31 mouse cellular contexts compared by ENCODE assay signal in the genomic region with DNA sequence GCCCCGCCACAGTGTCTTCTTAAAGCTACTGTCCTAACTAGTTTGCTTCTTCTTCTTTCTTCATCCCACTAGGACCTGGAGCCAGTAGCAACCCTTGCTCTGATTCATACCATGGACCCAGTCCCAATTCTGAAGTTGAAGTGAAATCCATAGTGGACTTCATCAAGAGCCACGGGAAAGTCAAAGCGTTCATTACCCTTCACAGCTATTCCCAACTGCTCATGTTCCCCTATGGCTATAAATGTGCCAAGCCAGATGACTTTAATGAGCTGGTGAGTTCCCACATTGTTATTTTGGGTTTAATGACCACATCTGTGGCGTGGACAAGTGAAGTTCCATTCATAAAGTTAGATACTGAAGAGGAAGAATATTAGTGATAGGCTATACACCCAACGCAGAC. TPM values are rescaled to one million over a fixed set of nuclear protein-coding genes. Genes with fewer than 3 reads are reported as not detected.
A peak's percentile ranks its signal among the peaks of the same experiment; 100 is the strongest.
DNase-seq lines count a peak whose midpoint lies in the region; ATAC-seq and TF ChIP-seq lines count a peak whose summit lies in the region.
"Had no signal": no experiment of that assay in that cellular context is flagged by ENCODE, and none has a peak within 500 bp of the region (broad histone marks: within the 10 kb centered on the region; RNA-seq: fewer than 3 reads in every experiment).

No protein-coding gene starts in this region.

- H3K9ac ChIP-seq in forebrain, embryonic 12.5 days = no peak overlapping the region
- H3K9ac ChIP-seq in lung, embryonic 14.5 days = no peak overlapping the region
- H3K9ac ChIP-seq: forebrain, postnatal 0 days had no signal

- H3K9me3 ChIP-seq in forebrain, embryonic 10.5 days = peaks cover 8% of the 10 kb centered on the region
- no peaks in the 10 kb centered on the region for H3K9me3 ChIP-seq in forebrain, embryonic 12.5 days
- no peaks in the 10 kb centered on the region for H3K9me3 ChIP-seq in lung, embryonic 14.5 days (ENCODE audit: low read depth, low read length)

- no peaks in the 10 kb centered on the region for H3K27me3 ChIP-seq in forebrain, embryonic 10.5 days (ENCODE audit: poor library complexity, severe bottlenecking)
- H3K27me3 ChIP-seq in forebrain, embryonic 12.5 days = no peaks in the 10 kb centered on the region
- H3K27me3 ChIP-seq in lung, embryonic 14.5 days (ENCODE audit: insufficient read depth, low read length) = no peaks in the 10 kb centered on the region

- no peak overlapping the region for H3K4me2 ChIP-seq in forebrain, embryonic 12.5 days
- no peak overlapping the region for H3K4me2 ChIP-seq in lung, embryonic 14.5 days

- H3K4me3 ChIP-seq in forebrain, embryonic 10.5 days = no peak overlapping the region
- no peak overlapping the region for H3K4me3 ChIP-seq in forebrain, embryonic 12.5 days (replicated peaks)
- no peak overlapping the region for H3K4me3 ChIP-seq in lung, embryonic 14.5 days (ENCODE audit: low read depth, low read length)
- H3K4me3 ChIP-seq in layer of hippocampus, adult 2 months = no peak overlapping the region
- H3K4me3 ChIP-seq in gastrocnemius, adult 2 months = no peak overlapping the region

- no peak for DNase-seq in forebrain, embryonic 10.5 days (ENCODE audit: extremely low spot score, low spot score)
- DNase-seq in lung, embryonic 14.5 days = no peak
- DNase-seq in lung, postnatal 4 days = no peak
- peak; percentile 59 for DNase-seq in forelimb bud, embryonic 11.5 days (ENCODE audit: low read depth, low spot score)
- DNase-seq in cerebellum, postnatal 4 days (ENCODE audit: low spot score in 2 of 2) = no peak
- no peak for DNase-seq in layer of hippocampus, adult 2 months (ENCODE audit: low spot score in 2 of 2)
- no peak for DNase-seq in gastrocnemius, adult 2 months
- DNase-seq: cerebellum, adult 18-20 months; cerebellum, postnatal 25 days; forebrain, postnatal 0 days; heart, postnatal 36 days; kidney, adult 18-20 months; kidney, postnatal 14 days; liver; lung, postnatal 10 days; retina, postnatal 1 day; right cerebral cortex, postnatal 4 days had no signal

- peak overlapping the region; percentile 92; the same call in 1 of the 2 replicates for H3K27ac ChIP-seq in forebrain, embryonic 10.5 days
- no peak overlapping the region for H3K27ac ChIP-seq in forebrain, embryonic 12.5 days
- H3K27ac ChIP-seq in lung, embryonic 14.5 days (ENCODE audit: low read depth) = 0 out of 2 replicates have a peak overlapping the region, but pooled peaks have one; percentile 26
- H3K27ac ChIP-seq in layer of hippocampus, adult 2 months = no peak overlapping the region
- H3K27ac ChIP-seq in gastrocnemius, adult 2 months = no peak overlapping the region
- H3K27ac ChIP-seq: stomach, postnatal 0 days had no signal

- intact Hi-C loops in gastrocnemius, adult 2 months (cut with DNase I) = no loop called here

- H3K4me1 ChIP-seq in forebrain, embryonic 10.5 days = peaks cover 54% of the 10 kb centered on the region
- peaks cover 38% of the 10 kb centered on the region for H3K4me1 ChIP-seq in forebrain, embryonic 12.5 days
- H3K4me1 ChIP-seq in lung, embryonic 14.5 days (ENCODE audit: insufficient read depth) = peaks cover 12% of the 10 kb centered on the region

- no peak for TF ChIP-seq CTCF in lung, embryonic 14.5 days (IDR thresholded peaks at IDR 0.05; ENCODE audit: low read depth)
- no peak for TF ChIP-seq CTCF in layer of hippocampus, adult 2 months (conservative IDR thresholded peaks at IDR 0.05)
- no peak for TF ChIP-seq CTCF in gastrocnemius, adult 2 months (IDR thresholded peaks at IDR 0.05)

- no peak for ATAC-seq in forebrain, embryonic 12.5 days (ENCODE audit: low FRiP score)
- ATAC-seq in lung, embryonic 14.5 days (ENCODE audit: insufficient read depth) = no peak
- ATAC-seq: activated CD4-positive, CD25-positive, alpha-beta regulatory T cell, adult 4 months; forebrain, postnatal 0 days; hindbrain, embryonic 16.5 days; midbrain, embryonic 16.5 days had no signal

- WGBS in forebrain, embryonic 10.5 days = 91% methylated on average over 5 of the region's 5 CpGs
- 88% methylated on average over 5 of the region's 5 CpGs for WGBS in forebrain, embryonic 12.5 days
- WGBS in lung, embryonic 14.5 days = 88% methylated on average over 5 of the region's 5 CpGs

- H3K36me3 ChIP-seq in forebrain, embryonic 10.5 days (replicated peaks) = peaks cover 5% of the 10 kb centered on the region; the same call in 1 of the 2 replicates
- no peaks in the 10 kb centered on the region for H3K36me3 ChIP-seq in forebrain, embryonic 12.5 days (replicated peaks)
- H3K36me3 ChIP-seq in lung, embryonic 14.5 days (ENCODE audit: insufficient read depth) = no peaks in the 10 kb centered on the region

RNA-seq across cellular contexts. Expression of a gene that starts 12.7 kb away (rescaled TPM):
- polyA plus RNA-seq in forebrain, embryonic 10.5 days (2016; fragmentation: Nextera tagmentation; extraction: Ambion mirVana) = 11.9 and 15.6 TPM in 2 replicates
- 4.6 and 7.0 TPM in 2 replicates for polyA plus RNA-seq in forebrain, embryonic 12.5 days (2016; fragmentation: Nextera tagmentation; extraction: Ambion mirVana)
- 7.2 and 7.8 TPM in 2 replicates for polyA plus RNA-seq in lung, embryonic 14.5 days (2014; fragmentation: Nextera tagmentation; extraction: Ambion mirVana)
- under 1 TPM in 1 of 2 experiments, not detected in 1; 0.64 TPM for total RNA-seq in layer of hippocampus, adult 2 months (2021)
- total RNA-seq in gastrocnemius, adult 2 months (2021) = not detected
- total RNA-seq: gastrocnemius, adult 18-20 months; heart, postnatal 36 days had no signal

RNA-seq across cellular contexts. Expression of a gene that starts 14.1 kb away (rescaled TPM):
- 2.9 and 3.4 TPM in 2 replicates for polyA plus RNA-seq in forebrain, embryonic 10.5 days (2016; fragmentation: Nextera tagmentation; extraction: Ambion mirVana)
- polyA plus RNA-seq in forebrain, embryonic 12.5 days (2016; fragmentation: Nextera tagmentation; extraction: Ambion mirVana) = 4.7 and 5.2 TPM in 2 replicates
- 0.07 and 0.14 TPM in 2 replicates for polyA plus RNA-seq in lung, embryonic 14.5 days (2014; fragmentation: Nextera tagmentation; extraction: Ambion mirVana)
- total RNA-seq in layer of hippocampus, adult 2 months (2021) = not detected
- not detected for total RNA-seq in gastrocnemius, adult 2 months (2021)
- total RNA-seq: ES-E14; gastrocnemius, adult 18-20 months; granulocyte monocyte progenitor cell, adult 5-6 weeks; heart, postnatal 36 days; megakaryocyte, adult 5-6 weeks had no signal
- polyA plus RNA-seq: thymus, postnatal 0 days had no signal

RNA-seq across cellular contexts. Expression of a gene that starts 44.4 kb away (rescaled TPM):
- polyA plus RNA-seq in forebrain, embryonic 10.5 days (2016; fragmentation: Nextera tagmentation; extraction: Ambion mirVana) = 0.16 and 0.34 TPM in 2 replicates
- 0.29 and 0.42 TPM in 2 replicates for polyA plus RNA-seq in forebrain, embryonic 12.5 days (2016; fragmentation: Nextera tagmentation; extraction: Ambion mirVana)
- polyA plus RNA-seq in lung, embryonic 14.5 days (2014; fragmentation: Nextera tagmentation; extraction: Ambion mirVana) = 0.16 and 0.49 TPM in 2 replicates
- total RNA-seq in layer of hippocampus, adult 2 months (2021) = 1 to 10 TPM in 1 of 2 experiments, under 1 TPM in 1; 0.32 to 1.3 TPM
- total RNA-seq in gastrocnemius, adult 2 months (2021) = under 1 TPM; 0.18 to 0.20 TPM
- total RNA-seq: gastrocnemius, adult 18-20 months had no signal
- polyA plus RNA-seq: activated CD4-positive, CD25-positive, alpha-beta regulatory T cell, adult 4 months; forebrain, postnatal 0 days; heart, embryonic 14.5 days; stomach, postnatal 0 days had no signal

RNA-seq across cellular contexts. Expression of a gene that starts 44.5 kb away (rescaled TPM):
- 54.3 and 56.6 TPM in 2 replicates for polyA plus RNA-seq in forebrain, embryonic 10.5 days (2016; fragmentation: Nextera tagmentation; extraction: Ambion mirVana)
- 48.1 and 49.4 TPM in 2 replicates for polyA plus RNA-seq in forebrain, embryonic 12.5 days (2016; fragmentation: Nextera tagmentation; extraction: Ambion mirVana)
- 43.5 and 44.7 TPM in 2 replicates for polyA plus RNA-seq in lung, embryonic 14.5 days (2014; fragmentation: Nextera tagmentation; extraction: Ambion mirVana)
- 10 to 100 TPM; 19.5 to 23.0 TPM for total RNA-seq in layer of hippocampus, adult 2 months (2021)
- total RNA-seq in gastrocnemius, adult 2 months (2021) = 10 to 100 TPM in 1 of 2 experiments, 1 to 10 TPM in 1; 7.1 to 11.4 TPM

RNA-seq across cellular contexts. Expression of a gene that starts 56.7 kb away (rescaled TPM):
- polyA plus RNA-seq in forebrain, embryonic 10.5 days (2016; fragmentation: Nextera tagmentation; extraction: Ambion mirVana) = 0.51 and 0.84 TPM in 2 replicates
- polyA plus RNA-seq in forebrain, embryonic 12.5 days (2016; fragmentation: Nextera tagmentation; extraction: Ambion mirVana) = 0.21 and 0.24 TPM in 2 replicates
- polyA plus RNA-seq in lung, embryonic 14.5 days (2014; fragmentation: Nextera tagmentation; extraction: Ambion mirVana) = 0.11 TPM in 1 of 2 replicates, not detected in the other
- total RNA-seq in layer of hippocampus, adult 2 months (2021) = not detected
- total RNA-seq in gastrocnemius, adult 2 months (2021) = not detected
- total RNA-seq: adrenal gland, postnatal 36 days; ES-E14; forebrain, postnatal 0 days; gastrocnemius, adult 18-20 months; granulocyte monocyte progenitor cell, adult 5-6 weeks; heart, postnatal 36 days; left cerebral cortex, adult 8-10 months; megakaryocyte, adult 5-6 weeks had no signal
- polyA plus RNA-seq: activated CD4-positive, CD25-positive, alpha-beta regulatory T cell, adult 4 months; forebrain, postnatal 0 days; liver, embryonic 16.5 days; midbrain, embryonic 16.5 days; thymus, postnatal 0 days had no signal

Comparison
In these comparisons a context has a peak if more than half of its experiments do, and no peak if none do; other contexts are left out.
1. H3K27ac ChIP-seq: peak in forebrain, embryonic 10.5 days (single experiment) and lung, embryonic 14.5 days (single experiment); none in forebrain, embryonic 12.5 days (single experiment), layer of hippocampus, adult 2 months (single experiment) and gastrocnemius, adult 2 months (single experiment).